Mouse (Mus musculus) midbrain, embryonic 15.5 days (tissue): ENCODE data around the gene Ctnnd2. TPM values are rescaled to one million over a fixed set of nuclear protein-coding genes. Genes with fewer than 3 reads are reported as not detected.

ENCODE experiments used
- ATAC-seq: fragments of 200-750 bp; cut with Nextera tagmentation; replicated peaks from 2 replicates; pipeline ENCODE4 v1.8.0; 2017; ENCODE audit warnings: moderate TSS enrichment
- H3K27ac ChIP-seq: fragments of 300-500 bp; sonication (generic); 2 replicates; pipeline ENCODE4 v1.5.1; 2015; ENCODE audit warnings: mild to moderate bottlenecking, inconsistent platforms
- H3K27me3 ChIP-seq: fragments of 300-500 bp; sonication (generic); replicated peaks from 2 replicates; pipeline ENCODE4 v1.6.1; 2015; ENCODE audit warnings: inconsistent platforms
- H3K36me3 ChIP-seq: fragments of 300-500 bp; sonication (generic); replicated peaks from 2 replicates; pipeline ENCODE4 v1.6.1; 2015; ENCODE audit warnings: inconsistent platforms
- H3K4me1 ChIP-seq: fragments of 300-500 bp; sonication (generic); 2 replicates; pipeline ENCODE4 v1.6.1; 2015; ENCODE audit warnings: inconsistent platforms
- H3K4me2 ChIP-seq: fragments of 300-500 bp; sonication (generic); 2 replicates; pipeline ENCODE4 v1.6.1; 2015; ENCODE audit warnings: inconsistent platforms, mild to moderate bottlenecking, moderate library complexity
- H3K4me3 ChIP-seq: fragments of 300-500 bp; sonication (generic); 2 replicates; pipeline ENCODE4 v1.5.1; 2015; ENCODE audit warnings: mild to moderate bottlenecking, inconsistent platforms
- H3K9ac ChIP-seq: fragments of 300-500 bp; sonication (generic); 2 replicates; pipeline ENCODE4 v1.6.1; 2015; ENCODE audit warnings: mild to moderate bottlenecking, inconsistent platforms
- H3K9me3 ChIP-seq: fragments of 300-500 bp; sonication (generic); 2 replicates; pipeline ENCODE4 v1.6.1; 2016; ENCODE audit warnings: inconsistent platforms
- WGBS: fragments of 180-500 bp; shearing (Covaris S2); methylation state at CpG from one replicate; pipeline ENCODE4 v1.1.7; 2015; ENCODE audit warnings: mixed read lengths; 5-methylcytosine and 5-hydroxymethylcytosine counted together
- polyA plus RNA-seq: library from polyadenylated mRNA; unstranded; fragments of >200 nt; fragmentation: Nextera tagmentation; extraction: Ambion mirVana; gene quantifications from 2 replicates; pipeline ENCODE4 v1.2.1, GENCODE M21; 2015

The Ctnnd2 gene
- polyA plus RNA-seq, 1 experiment from 2014 or later: 72.2 TPM

DNA sequence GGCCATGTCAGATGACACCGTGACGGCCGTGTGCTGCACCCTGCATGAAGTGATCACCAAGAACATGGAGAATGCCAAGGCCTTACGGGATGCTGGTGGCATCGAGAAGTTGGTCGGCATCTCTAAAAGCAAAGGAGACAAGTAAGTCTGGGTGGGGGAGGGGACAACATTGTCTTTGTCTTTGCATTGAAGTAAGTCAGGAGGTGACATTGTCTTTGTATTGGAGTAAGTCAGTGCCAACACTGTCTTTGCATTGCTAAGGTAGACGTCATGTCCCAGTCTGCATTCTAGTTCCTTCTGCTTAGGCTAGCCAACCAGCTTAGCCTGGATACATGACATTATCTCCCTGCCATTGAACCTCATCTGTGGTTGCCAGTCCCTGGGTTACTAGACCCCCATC lies 794.4 kb downstream of the Ctnnd2 start:
- Histone ChIP-seq H3K27me3 (no peaks in the 10 kb centered on the region), H3K9ac (no peak overlapping the region), H3K4me3 (no peak overlapping the region), H3K36me3 (0 out of 2 replicates have a peak, but pooled peaks cover 2% of the 10 kb centered on the region), H3K4me1 (no peaks in the 10 kb centered on the region), H3K4me2 (no peak overlapping the region), H3K27ac (no peak overlapping the region), H3K9me3 (no peaks in the 10 kb centered on the region)
- ATAC-seq: no peak
- 96% methylated on average over 7 of the region's 7 CpGs for WGBS

DNA sequence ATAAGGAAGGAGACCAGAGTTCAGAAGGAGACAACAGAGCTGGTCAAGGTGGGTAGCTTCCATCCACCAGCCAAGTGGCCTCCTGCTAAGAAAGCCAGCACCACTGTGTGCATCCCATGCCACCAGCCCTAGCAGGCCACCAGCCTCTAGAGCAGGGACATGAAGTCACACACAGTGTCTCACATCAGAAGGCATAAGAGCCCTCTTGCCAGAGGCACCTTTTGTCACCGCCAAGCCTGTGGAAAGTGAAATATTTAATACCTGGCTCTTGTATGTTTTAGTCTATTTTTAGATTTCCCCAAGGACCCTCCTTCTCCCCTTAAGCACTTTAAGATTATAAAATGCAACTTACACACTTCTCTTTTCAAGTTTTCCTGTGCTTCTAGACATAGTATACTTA lies 802.0 kb downstream of the Ctnnd2 start:
- no peaks in the 10 kb centered on the region for H3K27me3 ChIP-seq
- H3K4me1 ChIP-seq: no peaks in the 10 kb centered on the region
- WGBS: 85% methylated on average over 1 of the region's 1 CpGs
- no peak overlapping the region for H3K9ac ChIP-seq
- ATAC-seq: no peak
- H3K4me2 ChIP-seq: no peak overlapping the region
- H3K4me3 ChIP-seq: no peak overlapping the region
- H3K9me3 ChIP-seq: no peaks in the 10 kb centered on the region
- H3K36me3 ChIP-seq: no peaks in the 10 kb centered on the region
- no peak overlapping the region for H3K27ac ChIP-seq

DNA sequence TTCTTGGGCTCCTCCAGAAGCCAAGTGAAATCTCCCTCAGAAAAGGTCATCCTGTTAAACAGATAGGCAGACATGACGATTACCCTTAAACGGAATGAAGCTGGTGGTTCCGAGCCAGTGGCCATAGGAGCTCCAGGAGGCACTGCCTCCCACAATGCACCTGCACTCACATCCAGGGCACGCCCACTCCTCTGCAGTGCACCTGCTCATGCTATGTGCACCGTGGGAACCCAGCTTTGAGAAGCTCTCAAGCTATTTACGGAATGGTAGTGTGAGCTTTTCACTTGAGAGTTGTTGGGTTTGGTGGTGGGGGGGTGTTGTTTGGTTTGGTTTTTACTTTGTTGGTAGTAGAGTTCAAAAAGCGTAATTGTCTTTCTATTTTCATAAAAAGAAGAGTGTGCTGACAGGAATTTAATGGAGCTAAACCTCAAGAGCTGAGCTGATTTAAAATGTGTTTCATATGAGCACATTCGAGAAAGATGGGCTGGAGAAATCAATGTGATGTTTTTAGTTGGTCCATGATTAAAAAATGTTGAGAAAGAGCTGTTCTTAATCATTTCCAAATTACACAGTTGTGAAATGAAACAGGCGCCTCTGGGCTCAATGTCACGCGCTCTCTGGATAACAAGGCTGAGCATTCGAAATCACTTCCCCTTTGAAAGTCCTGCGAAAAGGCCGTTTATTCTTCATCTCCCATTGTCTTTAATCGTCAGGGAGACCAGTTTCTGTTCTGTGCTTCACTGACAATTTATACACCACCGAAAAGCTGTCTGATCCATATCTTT lies 802.8 kb downstream of the Ctnnd2 start:
- WGBS: 71% methylated on average over 16 of the region's 16 CpGs
- 0 out of 2 replicates have a peak, but pooled peaks have one; percentile 68 for ATAC-seq
- no peaks in the 10 kb centered on the region for H3K9me3 ChIP-seq
- no peaks in the 10 kb centered on the region for H3K36me3 ChIP-seq
- H3K4me1 ChIP-seq: no peaks in the 10 kb centered on the region
- H3K27me3 ChIP-seq: no peaks in the 10 kb centered on the region
- H3K27ac ChIP-seq: peak overlapping the region; percentile 41; the same call in 1 of the 2 replicates
- H3K4me3 ChIP-seq: no peak overlapping the region
- no peak overlapping the region for H3K4me2 ChIP-seq
- no peak overlapping the region for H3K9ac ChIP-seq

DNA sequence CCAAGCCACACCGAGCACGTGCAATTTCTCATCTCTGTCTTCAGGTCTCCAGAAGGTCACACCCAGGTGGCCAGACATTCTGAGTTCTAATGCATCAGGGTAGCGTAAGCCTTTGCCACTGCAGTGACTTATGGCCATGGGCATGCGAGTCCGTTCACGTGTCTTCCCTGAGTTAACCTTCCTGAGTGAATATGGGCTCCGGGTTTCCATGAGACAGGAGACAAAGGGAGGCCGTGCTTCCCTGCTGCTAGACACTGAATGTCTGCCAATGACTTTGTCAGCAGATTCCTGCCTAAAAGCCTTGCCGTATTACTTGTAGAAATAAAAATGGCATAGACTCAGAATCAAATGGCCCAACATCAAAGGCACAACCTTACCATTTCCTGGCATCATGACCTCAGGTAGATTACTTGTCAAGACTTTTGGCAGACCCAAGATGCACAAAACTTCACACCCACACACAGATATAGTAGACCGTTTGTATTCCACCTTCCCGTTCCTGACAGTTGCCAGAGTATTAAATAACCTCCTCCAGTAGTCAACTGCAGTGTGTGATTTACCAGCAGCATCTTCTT lies 804.9 kb downstream of the Ctnnd2 start:
- no peak overlapping the region for H3K9ac ChIP-seq
- WGBS: 85% methylated on average over 11 of the region's 11 CpGs
- no peak overlapping the region for H3K4me3 ChIP-seq
- no peaks in the 10 kb centered on the region for H3K9me3 ChIP-seq
- H3K27ac ChIP-seq: no peak overlapping the region
- no peaks in the 10 kb centered on the region for H3K27me3 ChIP-seq
- no peak overlapping the region for H3K4me2 ChIP-seq
- H3K4me1 ChIP-seq: no peaks in the 10 kb centered on the region
- ATAC-seq: no peak
- H3K36me3 ChIP-seq: no peaks in the 10 kb centered on the region

DNA sequence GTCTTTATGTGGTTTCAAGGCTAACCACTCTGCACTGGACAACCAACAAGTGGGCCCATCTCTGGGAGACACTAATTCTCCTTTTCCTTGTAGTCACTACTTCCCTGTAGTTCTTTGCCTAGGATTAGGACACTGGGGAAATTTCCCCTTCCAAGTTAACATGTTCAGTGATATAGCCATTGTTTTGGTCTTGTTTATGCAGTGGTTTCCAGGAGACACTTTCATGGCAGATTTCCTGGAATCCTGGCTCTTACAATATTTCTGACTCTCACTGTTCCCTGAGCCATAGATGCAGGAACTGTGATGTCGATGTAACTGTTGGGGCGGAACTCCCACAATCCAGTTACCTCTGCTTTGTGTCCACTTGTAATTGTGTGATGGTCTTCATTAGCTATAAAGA lies 814.5 kb downstream of the Ctnnd2 start:
- no peak overlapping the region for H3K4me2 ChIP-seq
- H3K27ac ChIP-seq: no peak overlapping the region
- no peak overlapping the region for H3K9ac ChIP-seq
- ATAC-seq: no peak
- H3K27me3 ChIP-seq: no peaks in the 10 kb centered on the region
- H3K4me3 ChIP-seq: no peak overlapping the region
- H3K4me1 ChIP-seq: no peaks in the 10 kb centered on the region
- H3K9me3 ChIP-seq: no peaks in the 10 kb centered on the region
- no peaks in the 10 kb centered on the region for H3K36me3 ChIP-seq
- WGBS: 95% methylated on average over 2 of the region's 2 CpGs

DNA sequence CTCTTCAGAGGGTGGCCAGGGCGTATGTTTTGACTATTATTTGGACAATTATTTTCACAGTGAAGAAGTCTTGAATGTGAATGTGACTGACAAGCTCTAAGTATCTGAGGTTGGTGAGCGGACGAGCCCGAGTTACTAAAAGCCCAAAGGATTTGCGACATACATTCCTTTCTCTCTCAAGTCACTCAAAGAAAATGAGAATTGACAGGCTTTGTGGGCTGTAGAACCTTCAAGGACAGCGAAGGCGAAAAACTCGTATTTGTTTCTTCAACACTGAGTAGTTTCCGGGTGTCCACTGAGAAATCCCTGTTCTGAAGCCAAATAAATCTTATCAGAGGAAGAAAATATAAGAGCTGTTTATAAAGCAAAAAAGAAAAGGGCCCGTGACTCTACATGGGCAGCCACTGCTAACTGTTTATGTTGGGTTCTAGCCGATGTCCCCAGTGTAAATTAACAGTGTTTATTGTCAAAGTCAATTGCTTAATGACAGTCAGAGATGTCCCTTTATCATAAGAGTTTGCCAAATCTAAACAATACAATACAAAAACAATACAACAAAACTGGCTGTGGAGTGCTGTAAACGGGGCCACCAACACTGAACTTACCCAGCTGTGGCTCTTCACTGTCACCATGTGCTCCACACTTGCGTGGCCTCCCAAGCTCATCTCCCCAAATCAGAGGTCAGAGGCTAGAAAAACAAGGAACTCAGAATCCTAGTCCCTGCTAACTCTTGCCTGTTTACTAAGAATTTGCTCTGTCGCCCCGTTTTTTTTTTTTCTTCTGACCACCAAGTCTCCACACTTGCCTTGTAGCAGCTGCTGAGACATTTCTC lies 818.2 kb downstream of the Ctnnd2 start:
- Histone ChIP-seq H3K27ac (no peak overlapping the region), H3K4me3 (no peak overlapping the region), H3K36me3 (no peaks in the 10 kb centered on the region), H3K9ac (no peak overlapping the region), H3K4me1 (no peaks in the 10 kb centered on the region), H3K4me2 (no peak overlapping the region), H3K9me3 (no peaks in the 10 kb centered on the region), H3K27me3 (no peaks in the 10 kb centered on the region)
- no peak for ATAC-seq
- WGBS: 56% methylated on average over 15 of the region's 15 CpGs

DNA sequence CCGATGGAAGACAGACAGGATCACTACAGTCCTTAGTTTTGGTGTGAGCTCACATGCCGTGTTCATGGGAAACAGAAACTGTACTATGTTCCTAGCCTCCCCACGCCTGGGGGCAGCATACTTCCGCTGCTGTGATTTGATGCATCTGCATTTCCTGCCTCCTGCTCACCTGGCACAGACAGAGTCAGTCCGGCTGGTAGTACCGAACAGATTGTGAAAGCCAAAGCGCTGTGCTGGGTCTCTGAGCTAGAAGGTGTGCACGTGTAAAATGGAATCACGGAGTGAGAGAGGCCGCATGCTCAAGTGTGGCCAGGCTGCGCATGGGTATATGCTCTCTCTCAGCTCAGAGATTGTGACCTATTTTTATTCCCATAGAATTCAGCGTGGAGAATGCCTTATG lies 820.0 kb downstream of the Ctnnd2 start:
- Histone ChIP-seq H3K4me2 (no peak overlapping the region), H3K27me3 (no peaks in the 10 kb centered on the region), H3K36me3 (no peaks in the 10 kb centered on the region), H3K9ac (no peak overlapping the region), H3K4me1 (no peaks in the 10 kb centered on the region), H3K9me3 (no peaks in the 10 kb centered on the region), H3K4me3 (no peak overlapping the region), H3K27ac (no peak overlapping the region)
- ATAC-seq: 0 out of 2 replicates have a peak, but pooled peaks have one; percentile 33
- WGBS: 92% methylated on average over 12 of the region's 12 CpGs

DNA sequence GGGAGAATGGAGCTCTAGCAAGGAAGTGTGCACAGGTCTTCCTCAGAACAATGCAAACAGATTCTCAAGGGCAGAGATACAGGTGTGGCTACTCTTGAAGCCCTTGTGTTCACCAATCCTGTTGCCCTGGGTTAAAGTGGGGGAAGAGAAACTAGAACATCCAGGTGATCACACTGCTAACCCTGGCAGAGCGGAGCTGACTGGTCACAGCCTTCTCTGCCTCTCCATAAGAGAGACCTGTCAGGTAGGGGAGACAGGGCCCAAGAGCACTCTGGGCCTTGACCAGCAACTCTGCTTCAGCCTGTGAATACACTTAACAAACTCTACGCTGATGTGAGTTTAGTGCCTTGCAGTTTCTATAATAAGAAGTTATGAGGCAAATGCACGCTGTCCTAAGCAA lies 820.5 kb downstream of the Ctnnd2 start:
- H3K27me3 ChIP-seq: no peaks in the 10 kb centered on the region
- no peak overlapping the region for H3K27ac ChIP-seq
- H3K4me3 ChIP-seq: no peak overlapping the region
- no peak overlapping the region for H3K4me2 ChIP-seq
- H3K36me3 ChIP-seq: no peaks in the 10 kb centered on the region
- no peak overlapping the region for H3K9ac ChIP-seq
- WGBS: 96% methylated on average over 3 of the region's 3 CpGs
- ATAC-seq: no peak
- no peaks in the 10 kb centered on the region for H3K4me1 ChIP-seq
- no peaks in the 10 kb centered on the region for H3K9me3 ChIP-seq

DNA sequence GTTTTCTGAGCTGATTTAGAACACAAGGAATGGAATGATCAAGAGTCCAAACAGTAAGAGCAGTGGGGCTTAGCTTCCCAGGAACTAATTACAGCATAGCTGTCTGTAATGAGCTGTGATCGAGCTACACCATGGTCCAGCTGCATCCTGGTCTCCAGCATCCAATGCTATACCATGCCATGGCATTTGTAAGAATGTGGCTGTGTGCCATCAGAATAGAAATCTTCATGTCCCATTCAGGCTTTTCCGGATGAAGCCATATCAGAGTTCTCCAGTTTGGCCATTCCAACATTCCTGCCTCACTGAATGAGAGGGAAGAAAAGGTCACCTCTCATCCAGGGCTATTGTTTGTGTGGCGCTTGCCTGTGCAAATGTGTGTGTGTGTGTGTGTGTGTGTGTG lies 823.0 kb downstream of the Ctnnd2 start:
- H3K27me3 ChIP-seq: no peaks in the 10 kb centered on the region
- ATAC-seq: no peak
- WGBS: 89% methylated on average over 3 of the region's 3 CpGs
- no peak overlapping the region for H3K9ac ChIP-seq
- H3K27ac ChIP-seq: no peak overlapping the region
- H3K4me3 ChIP-seq: no peak overlapping the region
- H3K4me2 ChIP-seq: no peak overlapping the region
- no peaks in the 10 kb centered on the region for H3K4me1 ChIP-seq
- no peaks in the 10 kb centered on the region for H3K9me3 ChIP-seq
- H3K36me3 ChIP-seq: no peaks in the 10 kb centered on the region

DNA sequence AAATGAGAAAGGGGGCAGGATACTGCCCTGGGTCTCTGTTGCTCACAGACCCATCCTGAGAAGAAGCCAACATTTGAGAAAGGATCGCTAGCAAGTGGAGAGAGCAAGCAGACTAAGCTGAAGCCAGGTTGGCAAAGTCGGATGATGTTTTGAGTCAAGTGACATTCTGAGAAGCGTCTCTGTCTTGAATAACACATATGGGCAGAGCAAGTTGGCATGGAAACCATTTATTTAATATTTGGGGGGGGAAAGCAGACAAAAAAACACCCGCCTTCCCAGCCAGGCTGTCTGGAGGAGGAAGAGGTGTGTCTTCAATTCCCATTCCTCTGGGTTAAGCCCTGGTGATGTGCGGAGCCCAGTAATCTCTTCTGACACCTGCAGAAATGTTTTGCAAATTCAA lies 832.1 kb downstream of the Ctnnd2 start:
- H3K4me1 ChIP-seq: no peaks in the 10 kb centered on the region
- no peaks in the 10 kb centered on the region for H3K9me3 ChIP-seq
- H3K4me2 ChIP-seq: no peak overlapping the region
- no peak overlapping the region for H3K9ac ChIP-seq
- H3K36me3 ChIP-seq: 0 out of 2 replicates have a peak, but pooled peaks cover 2% of the 10 kb centered on the region
- H3K27ac ChIP-seq: no peak overlapping the region
- no peak for ATAC-seq
- H3K4me3 ChIP-seq: no peak overlapping the region
- H3K27me3 ChIP-seq: no peaks in the 10 kb centered on the region
- WGBS: 87% methylated on average over 5 of the region's 5 CpGs

DNA sequence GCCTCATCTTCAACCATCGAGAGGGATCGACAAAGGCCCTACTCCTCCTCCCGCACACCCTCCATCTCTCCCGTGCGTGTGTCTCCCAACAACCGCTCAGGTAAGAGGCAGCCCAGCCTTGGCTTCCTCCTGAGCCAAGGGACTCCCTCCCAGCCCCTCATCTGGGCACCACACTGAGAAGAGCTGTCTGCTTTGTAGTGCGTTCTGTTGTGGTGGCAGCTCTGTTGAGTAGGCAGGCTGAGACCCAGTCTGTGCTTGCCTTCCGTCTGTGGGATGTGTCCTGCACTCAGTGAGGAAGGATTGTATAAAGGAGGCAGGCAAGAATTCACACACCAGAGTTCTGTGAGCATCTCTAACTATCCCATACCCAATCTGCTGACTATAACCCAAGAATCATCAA lies 832.6 kb downstream of the Ctnnd2 start:
- no peak overlapping the region for H3K9ac ChIP-seq
- 0 out of 2 replicates have a peak, but pooled peaks cover 3% of the 10 kb centered on the region for H3K36me3 ChIP-seq
- H3K4me2 ChIP-seq: no peak overlapping the region
- no peaks in the 10 kb centered on the region for H3K4me1 ChIP-seq
- H3K9me3 ChIP-seq: no peaks in the 10 kb centered on the region
- H3K27ac ChIP-seq: no peak overlapping the region
- WGBS: 80% methylated on average over 8 of the region's 8 CpGs
- ATAC-seq: no peak
- no peak overlapping the region for H3K4me3 ChIP-seq
- no peaks in the 10 kb centered on the region for H3K27me3 ChIP-seq

DNA sequence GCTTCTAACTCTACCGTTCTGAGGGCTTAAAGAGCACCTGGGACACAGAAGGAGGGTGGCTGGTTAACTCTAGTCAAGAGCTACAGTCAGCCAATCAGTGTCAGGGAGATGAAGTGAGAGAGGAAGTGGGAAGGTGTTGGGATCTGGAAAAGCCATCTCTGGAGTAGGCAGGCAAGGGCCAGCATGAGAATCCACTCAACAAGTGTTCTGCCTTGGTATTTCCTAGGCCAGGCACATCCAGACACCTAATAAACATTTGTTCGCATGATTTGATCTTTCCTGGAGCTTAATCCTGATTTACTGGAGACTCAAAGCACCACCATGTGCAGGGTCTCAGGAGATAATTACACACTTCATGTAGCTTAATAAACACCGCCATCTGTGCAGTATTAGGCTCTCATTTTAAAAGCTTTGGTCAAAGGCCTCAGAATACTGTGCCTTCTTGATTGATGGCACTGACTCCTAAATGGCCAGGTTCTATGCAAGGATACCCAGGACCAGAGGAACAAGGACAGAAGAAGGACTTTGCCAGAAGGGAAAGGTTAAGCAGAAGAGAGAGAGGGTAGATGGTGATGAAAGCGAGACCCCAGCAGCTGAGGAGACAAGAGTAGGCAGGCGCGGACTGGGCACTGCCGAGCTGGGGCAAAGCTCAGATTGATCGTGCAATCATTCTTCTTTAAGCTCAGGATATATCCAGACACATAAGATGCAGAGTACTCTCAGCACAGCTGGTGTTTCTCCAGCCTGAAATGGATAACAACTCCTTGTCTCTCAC lies 833.8 kb downstream of the Ctnnd2 start:
- Histone ChIP-seq H3K4me3 (no peak overlapping the region), H3K27ac (no peak overlapping the region), H3K9ac (no peak overlapping the region), H3K4me1 (no peaks in the 10 kb centered on the region), H3K4me2 (no peak overlapping the region), H3K27me3 (no peaks in the 10 kb centered on the region), H3K36me3 (0 out of 2 replicates have a peak, but pooled peaks cover 3% of the 10 kb centered on the region), H3K9me3 (no peaks in the 10 kb centered on the region)
- ATAC-seq: 0 out of 2 replicates have a peak, but pooled peaks have one; percentile 37
- WGBS: 74% methylated on average over 8 of the region's 8 CpGs
